Mouse (Mus musculus): ENCODE results near the gene Gnat1.

Gene Gnat1

DNA sequence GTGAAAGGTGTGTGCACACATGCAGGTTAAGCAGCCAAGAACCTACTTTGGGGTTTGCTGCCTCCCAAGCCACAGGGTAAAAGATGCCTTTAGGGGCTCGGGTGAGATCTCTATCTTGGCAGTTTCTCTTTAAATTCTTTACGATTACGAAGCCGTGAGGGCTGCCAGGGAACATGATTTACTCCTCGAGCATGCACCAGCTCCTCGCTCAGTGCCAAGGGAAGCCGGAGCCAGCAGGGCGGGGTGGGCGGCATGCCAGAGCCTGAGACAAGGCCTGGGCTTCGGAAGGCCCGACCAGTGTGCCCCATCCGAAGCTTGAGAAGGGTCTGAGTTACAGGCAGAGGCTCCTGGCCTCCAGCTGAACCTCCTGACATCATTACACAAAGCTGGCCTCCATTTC is 22.1 kb upstream of the Gnat1 start:
- no peak for DNase-seq (ENCODE audit: low read depth in 1 of 2, low spot score in 2 of 2)

- DNase-seq (ENCODE audit: low read depth in 1 of 2, low spot score in 2 of 2) = no peak
Observed at GRCm38 (mm10) chr9:107700114-107700571, 20.6 kb upstream of the Gnat1 start.

DNA sequence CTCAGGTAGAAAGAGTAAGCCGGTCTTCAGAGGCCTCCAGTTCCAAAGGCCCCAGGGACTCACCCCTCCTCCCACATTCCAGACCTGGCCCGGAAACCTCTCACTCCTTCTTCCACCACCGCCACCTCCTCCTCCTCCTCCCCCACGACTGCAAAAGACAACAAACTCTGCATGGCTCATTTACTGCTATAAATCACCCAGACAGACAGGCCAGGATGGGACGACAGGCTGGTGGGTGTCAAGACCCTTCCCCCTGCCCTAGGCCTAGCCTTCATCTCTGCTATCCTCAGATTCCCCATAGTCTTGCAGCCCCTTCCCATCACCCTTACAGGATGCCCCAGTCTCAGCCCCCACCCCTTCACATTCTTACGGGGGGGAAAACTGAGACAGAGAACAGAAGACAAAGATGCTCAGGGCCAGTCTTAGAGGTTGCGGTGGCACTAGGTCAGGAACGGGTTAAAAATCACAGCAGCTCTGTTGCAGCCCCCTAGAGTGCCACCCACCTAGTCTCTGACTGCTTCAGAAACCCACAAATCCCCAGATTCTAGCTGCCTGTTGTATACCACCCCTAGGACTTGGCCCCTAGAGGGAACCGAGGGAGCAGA is 20.0 kb upstream of the Gnat1 start:
- no peak for DNase-seq (ENCODE audit: low read depth in 1 of 2, low spot score in 2 of 2)

GRCm38 (mm10) chr9:107698611-107699190 is 19.2 kb upstream of the Gnat1 start:
- no peak for DNase-seq (ENCODE audit: low read depth in 1 of 2, low spot score in 2 of 2)

- no peak for DNase-seq (ENCODE audit: low read depth in 1 of 2, low spot score in 2 of 2)
Observed at GRCm38 (mm10) chr9:107697811-107698521, 18.5 kb upstream of the Gnat1 start.

DNA sequence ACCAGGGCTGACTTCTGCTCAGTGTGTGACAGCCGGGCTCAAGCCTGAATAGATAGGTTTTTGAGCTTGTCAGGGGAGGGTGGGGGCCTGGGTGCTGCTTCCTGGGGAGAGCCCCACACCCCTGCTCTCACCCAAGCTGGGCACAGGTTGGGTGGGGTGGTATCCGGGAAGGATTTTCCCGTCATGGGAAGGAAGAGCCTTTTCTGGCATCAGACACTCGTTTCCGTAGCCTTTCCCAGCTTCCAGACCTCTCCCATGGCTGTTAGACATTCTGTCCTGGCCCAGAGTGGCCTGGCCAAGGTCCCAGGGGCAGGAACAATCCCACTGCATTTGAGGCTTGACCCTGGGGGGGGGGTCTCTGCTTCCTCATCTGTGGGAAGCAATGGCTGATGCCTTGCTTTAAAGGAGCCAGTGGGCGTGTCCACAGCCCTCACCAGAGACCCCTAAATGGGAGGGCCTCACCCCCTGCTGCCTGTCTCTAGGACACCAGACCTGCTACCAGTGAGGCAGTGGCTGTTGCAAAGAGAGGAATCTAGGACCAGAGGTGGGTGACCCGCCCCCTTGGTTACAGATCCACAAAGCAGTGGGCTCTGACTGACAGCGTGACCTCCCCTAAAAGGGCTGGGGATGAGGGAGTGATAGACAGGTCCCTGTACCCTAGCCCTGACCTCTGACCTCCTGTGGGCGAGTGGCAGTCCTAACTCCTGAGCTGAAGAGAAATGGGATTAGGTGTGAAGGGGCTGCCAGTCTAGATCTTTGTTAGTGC is 17.5 kb upstream of the Gnat1 start:
- DNase-seq (ENCODE audit: low read depth in 1 of 2, low spot score in 2 of 2) = no peak

- DNase-seq (ENCODE audit: low read depth in 1 of 2, low spot score in 2 of 2) = no peak
Observed at GRCm38 (mm10) chr9:107696106-107696479, 16.6 kb upstream of the Gnat1 start.

GRCm38 (mm10) chr9:107695441-107696105 is 16.1 kb upstream of the Gnat1 start:
- DNase-seq (ENCODE audit: low read depth in 1 of 2, low spot score in 2 of 2) = no peak

- DNase-seq (ENCODE audit: low read depth in 1 of 2, low spot score in 2 of 2) = no peak
Observed at GRCm38 (mm10) chr9:107694627-107695026, 15.1 kb upstream of the Gnat1 start.

- no peak for DNase-seq (ENCODE audit: low read depth in 1 of 2, low spot score in 2 of 2)
Observed at GRCm38 (mm10) chr9:107693433-107693987, 14.0 kb upstream of the Gnat1 start.

DNA sequence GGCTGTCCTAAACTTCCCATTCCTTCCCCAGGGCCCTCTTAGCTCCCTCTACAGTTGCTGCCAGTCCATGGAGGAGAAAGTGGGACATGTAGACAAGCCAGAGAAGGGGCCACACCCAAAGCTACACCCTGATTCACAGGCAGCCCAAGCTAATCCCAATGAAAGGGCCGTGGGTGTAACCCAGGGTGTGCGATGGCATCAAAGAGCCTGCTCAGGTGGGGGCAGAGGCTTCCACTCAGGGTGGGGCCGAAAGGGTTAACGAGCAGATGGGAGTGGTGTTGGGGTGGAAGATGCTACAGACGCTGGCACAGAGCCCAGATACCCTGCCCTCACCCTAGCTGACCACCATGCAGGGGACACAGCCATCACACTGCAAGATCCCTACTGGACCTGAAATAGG is 13.3 kb upstream of the Gnat1 start:
- no peak for DNase-seq (ENCODE audit: low read depth in 1 of 2, low spot score in 2 of 2)

DNA sequence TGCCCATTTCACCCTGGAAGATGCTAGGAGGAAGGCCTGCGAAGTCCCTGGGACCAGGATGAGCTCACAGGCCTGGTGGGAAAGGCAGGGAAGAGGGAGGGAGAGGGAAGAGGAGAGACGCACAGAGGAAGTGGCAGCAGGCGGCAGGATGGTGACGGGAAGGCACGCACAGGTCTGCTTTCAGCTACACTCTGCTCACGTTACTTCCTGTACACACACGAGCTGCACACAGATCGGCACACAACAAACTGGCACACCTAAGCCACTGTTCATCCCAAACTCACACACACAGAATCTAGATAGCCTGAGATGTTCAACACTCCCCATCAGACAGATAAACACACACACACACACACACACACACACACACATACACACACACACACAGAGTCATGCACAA is 10.9 kb upstream of the Gnat1 start:
- no peak for DNase-seq (ENCODE audit: low read depth in 1 of 2, low spot score in 2 of 2)

GRCm38 (mm10) chr9:107688939-107689338 is 9.4 kb upstream of the Gnat1 start:
- DNase-seq (ENCODE audit: low read depth in 1 of 2, low spot score in 2 of 2) = no peak

- no peak for DNase-seq (ENCODE audit: low read depth in 1 of 2, low spot score in 2 of 2)
Observed at GRCm38 (mm10) chr9:107688415-107688814, 8.9 kb upstream of the Gnat1 start.

DNA sequence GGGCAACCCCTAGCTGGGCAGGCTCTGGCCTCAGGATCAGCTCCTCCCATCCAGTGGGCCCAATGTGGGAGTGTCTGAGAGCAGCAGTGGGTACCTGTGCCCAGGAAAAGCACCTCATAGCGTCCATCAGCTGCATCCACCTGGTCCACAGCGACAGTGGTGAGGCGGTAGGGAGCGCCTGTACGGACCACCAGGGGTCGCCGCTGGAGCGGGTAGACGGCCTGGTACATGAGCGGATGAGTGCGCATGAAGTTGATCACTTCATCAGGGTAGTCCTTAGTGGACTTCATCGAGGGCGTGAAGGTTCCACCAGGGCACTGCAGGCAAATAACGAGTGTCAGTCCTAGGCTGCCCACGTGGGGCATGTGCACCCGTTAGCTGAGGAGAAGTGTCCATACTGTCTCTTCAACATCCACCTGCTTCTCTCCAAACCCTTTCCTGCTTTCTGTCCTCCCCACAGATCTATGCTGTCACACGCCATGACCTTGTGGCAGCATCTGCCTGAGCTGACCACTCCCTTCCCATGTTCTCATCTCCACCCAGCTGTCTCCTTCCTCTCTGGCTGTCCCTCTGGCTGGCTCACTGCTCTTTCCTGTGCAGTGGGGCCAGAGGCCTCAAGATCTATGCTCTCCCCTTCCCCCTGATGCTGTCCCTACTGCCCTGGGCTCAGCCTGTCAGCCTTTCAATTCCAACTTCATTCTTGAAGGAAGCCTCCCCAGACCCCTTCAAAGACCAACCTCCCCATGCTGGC is 5.9 kb upstream of the Gnat1 start:
- DNase-seq (ENCODE audit: low read depth in 1 of 2, low spot score in 2 of 2) = no peak

DNA sequence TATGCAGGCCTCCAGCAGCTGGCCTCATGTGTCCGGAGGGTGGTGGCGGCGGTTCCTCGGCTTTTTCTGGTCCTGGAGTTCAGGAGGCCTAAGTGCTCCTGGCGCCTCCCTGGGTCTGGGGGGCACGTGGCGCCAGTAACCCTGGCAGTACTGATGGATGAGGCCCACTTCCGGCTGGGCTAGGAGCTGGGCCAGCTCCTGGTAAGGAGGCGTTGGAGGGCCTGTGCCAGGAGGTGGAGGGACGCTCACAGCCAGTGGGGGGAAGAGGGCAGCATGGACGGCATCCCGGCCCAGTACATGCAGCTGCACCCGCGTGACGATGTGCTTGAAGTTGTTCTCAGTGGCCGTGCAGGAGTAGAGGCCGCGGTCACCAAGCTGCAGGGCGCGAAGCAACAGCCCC is 2.9 kb upstream of the Gnat1 start:
- DNase-seq (ENCODE audit: low read depth in 1 of 2, low spot score in 2 of 2) = no peak

DNA sequence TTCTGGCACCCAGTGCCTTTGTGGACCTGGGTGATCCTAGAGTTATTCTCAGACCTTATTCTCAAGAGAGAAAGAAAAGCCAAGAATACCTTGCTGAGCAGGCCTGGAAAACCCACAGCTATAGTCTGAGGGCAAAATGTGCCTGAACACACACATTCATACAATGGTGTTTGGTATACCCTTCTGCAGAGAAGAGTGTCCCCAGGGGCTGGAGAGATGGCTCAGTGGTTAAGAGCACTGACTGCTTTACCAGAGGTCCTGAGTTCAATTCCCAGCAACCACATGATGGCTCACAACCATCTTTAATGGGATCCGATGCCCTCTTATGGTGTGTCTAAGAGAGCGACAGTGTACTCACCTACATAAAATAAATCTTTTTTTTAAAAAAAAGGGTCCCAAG is 651 bp downstream of the Gnat1 start:
- DNase-seq (ENCODE audit: low read depth in 1 of 2, low spot score in 2 of 2) = no peak

- peak in 1 of 2 experiments; percentile 57 for DNase-seq (ENCODE audit: low read depth in 1 of 2, low spot score in 2 of 2)
Observed at GRCm38 (mm10) chr9:107677819-107678526, 1.5 kb downstream of the Gnat1 start.

GRCm38 (mm10) chr9:107677091-107677784 is 2.3 kb downstream of the Gnat1 start:
- DNase-seq (ENCODE audit: low read depth in 1 of 2, low spot score in 2 of 2) = peak in 1 of 2 experiments; percentile 22

All from monocyte, adult 2 months (primary cell).